Comparison of ENCODE assay signal across 21 mouse cellular contexts in the genomic region with DNA sequence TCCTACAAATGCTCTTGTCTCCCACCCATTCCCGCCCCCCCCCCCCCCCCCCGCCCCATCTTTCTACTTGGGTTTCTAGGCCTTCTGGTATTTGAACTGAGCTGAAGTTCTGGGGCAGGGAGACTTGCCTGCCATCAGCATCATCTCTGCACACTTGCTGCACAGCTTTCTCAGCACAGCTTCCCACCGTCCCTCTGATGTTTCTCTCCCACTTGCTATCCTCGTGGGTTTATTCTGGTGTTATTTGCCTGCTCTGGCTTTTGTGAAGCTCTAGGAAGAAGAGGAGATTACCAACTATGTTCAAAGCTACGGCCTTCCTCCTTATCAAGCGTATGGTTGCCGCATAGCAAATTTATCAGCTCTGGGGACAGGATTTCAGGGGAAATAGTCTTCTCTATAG.
"Had no signal": no experiment of that assay in that cellular context is flagged by ENCODE, and none has a peak within 500 bp of the region (broad histone marks: within the 10 kb centered on the region; RNA-seq: fewer than 3 reads in every experiment).

No protein-coding gene starts in this region.

- ATAC-seq: hindbrain, embryonic 16.5 days; hindbrain, postnatal 0 days; inflammation-experienced regulatory T-cells, adult 6 months; intestine, embryonic 15.5 days; intestine, embryonic 16.5 days; intestine, postnatal 0 days had no signal

- DNase-seq: heart, postnatal 10 days; heart, postnatal 14 days; heart, postnatal 36 days; kidney, adult 11 months; kidney, adult 18-20 months; kidney, adult 2 months; kidney, adult 8-10 months; kidney, adult 9 months; kidney, postnatal 10 days; kidney, postnatal 14 days; kidney, postnatal 25 days; kidney, postnatal 36 days; kidney, postnatal 4 days; layer of hippocampus, adult 9-11 months; layer of hippocampus, postnatal 36 days had no signal
